Mouse (Mus musculus): ENCODE results near the gene Card9.

Gene Card9

GRCm38 (mm10) chr2:26330056-26330468 lies 30.7 kb downstream of the Card9 start:
- DNase-seq (ENCODE audit: inconsistent age in 2 of 2, low spot score in 1 of 2), result no peak

DNA sequence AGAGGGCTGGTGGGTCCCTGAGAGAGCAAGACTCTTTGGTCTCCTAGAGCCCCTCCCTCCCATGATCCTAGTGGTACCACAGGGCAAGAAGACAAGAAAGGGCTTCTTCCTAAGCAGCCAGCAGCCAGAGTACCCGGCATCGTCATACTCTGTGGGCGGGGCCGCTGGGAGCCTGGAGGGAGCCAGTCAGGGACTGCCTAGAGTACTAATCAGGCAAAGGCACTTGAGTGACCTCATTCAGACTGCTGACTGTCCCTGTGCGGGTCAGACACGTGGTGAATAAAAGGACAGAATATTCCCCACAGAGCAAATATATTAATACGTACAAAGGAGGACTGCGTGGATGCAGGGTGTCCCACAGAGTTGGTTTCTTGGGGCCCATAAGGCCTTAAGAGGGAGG lies 31.3 kb downstream of the Card9 start:
- DNase-seq (ENCODE audit: inconsistent age in 2 of 2, low spot score in 1 of 2), result peak; percentile 83 to 87

DNA sequence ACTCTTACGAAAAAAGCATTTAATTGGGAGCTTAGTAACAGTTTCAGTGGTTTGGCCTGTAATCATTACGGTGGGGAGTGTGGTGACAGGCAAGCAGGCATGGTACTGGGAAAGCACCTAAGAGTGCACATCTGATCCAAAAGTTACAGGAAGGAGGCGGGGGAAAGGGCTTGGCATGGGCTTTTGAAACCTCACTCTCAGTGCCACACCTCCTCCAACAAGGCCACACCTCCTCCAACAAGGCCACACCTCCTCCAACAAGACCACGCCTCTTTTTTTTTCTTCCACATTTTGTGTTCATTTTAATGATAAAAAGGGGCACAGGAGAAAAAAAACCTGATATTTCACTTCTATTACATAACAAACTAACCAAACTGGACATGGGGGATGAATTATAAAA lies 32.9 kb downstream of the Card9 start:
- peak; percentile 26 to 51 for DNase-seq (ENCODE audit: inconsistent age in 2 of 2, low spot score in 1 of 2)

GRCm38 (mm10) chr2:26325386-26326181 lies 35.1 kb downstream of the Card9 start:
- peak; percentile 76 to 86 for DNase-seq (ENCODE audit: inconsistent age in 2 of 2, low spot score in 1 of 2)

DNA sequence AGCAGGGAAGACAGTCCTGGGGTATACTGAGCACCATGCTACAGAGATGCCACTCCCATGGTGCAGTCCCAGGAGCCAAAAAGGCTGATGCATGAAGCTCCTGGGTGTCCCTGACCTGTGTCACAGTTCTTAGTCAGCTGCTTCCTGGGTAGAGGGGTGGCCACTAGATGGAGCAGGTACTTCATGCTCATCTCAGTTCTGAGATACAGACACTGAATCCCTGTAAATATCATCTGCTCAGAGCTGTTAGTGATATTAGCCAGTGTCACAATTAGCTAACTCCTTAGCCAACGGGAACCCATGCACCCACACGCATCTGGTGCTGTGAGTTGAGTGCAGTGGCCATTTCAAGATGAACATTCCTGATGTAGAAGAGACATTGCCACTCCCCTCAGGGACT lies 35.8 kb downstream of the Card9 start:
- DNase-seq (ENCODE audit: inconsistent age in 2 of 2, low spot score in 1 of 2), result peak; percentile 83 to 90

- DNase-seq (ENCODE audit: inconsistent age in 2 of 2, low spot score in 1 of 2), result peak; percentile 11 to 46
Observed at GRCm38 (mm10) chr2:26323589-26324325, 37.0 kb downstream of the Card9 start.

DNA sequence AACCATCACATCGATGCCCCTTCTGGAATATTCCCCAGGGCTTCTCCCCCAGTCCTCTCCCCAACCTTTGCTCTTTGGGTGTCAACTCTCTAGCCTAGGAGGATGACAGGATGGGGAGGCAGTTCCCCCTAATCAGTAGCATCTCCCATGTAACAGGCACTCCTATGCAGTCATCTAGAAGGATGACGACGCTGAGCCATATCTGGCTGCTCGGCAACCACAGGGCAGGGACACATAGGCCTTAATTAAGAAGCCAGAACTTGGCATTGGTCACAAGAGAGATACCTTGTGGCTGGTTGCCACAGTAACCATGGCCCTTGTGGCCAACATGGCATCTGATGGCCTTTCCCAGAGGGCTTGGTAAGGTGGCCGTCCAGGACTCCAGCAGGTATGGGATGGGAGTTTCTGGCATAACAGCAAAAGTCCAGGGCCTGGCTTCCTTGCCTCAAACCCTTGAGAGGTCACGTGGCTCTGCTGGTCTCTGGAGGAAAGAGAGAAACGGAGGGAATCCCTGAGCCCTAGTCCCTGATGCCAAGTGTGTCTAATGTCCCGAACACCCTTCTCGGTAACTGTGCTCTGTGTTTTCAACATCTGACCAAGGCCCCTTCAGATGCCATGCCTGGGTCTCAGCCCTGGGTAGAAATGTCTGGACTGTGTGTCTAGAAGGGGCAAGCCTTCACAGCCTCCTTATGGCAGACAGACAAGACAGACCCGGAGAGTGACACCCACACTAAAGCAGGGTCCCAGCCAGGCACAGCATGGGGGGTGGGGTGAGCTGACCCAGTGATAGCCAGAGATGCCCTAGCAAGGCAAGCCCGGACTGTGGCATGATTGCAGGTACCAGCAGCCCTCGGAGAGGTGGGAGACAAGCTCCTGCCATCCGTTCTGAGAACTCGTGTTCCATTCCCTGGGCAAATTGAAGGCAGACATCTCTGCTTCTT lies 40.2 kb downstream of the Card9 start:
- no peak for DNase-seq (ENCODE audit: inconsistent age in 2 of 2, low spot score in 1 of 2)

DNA sequence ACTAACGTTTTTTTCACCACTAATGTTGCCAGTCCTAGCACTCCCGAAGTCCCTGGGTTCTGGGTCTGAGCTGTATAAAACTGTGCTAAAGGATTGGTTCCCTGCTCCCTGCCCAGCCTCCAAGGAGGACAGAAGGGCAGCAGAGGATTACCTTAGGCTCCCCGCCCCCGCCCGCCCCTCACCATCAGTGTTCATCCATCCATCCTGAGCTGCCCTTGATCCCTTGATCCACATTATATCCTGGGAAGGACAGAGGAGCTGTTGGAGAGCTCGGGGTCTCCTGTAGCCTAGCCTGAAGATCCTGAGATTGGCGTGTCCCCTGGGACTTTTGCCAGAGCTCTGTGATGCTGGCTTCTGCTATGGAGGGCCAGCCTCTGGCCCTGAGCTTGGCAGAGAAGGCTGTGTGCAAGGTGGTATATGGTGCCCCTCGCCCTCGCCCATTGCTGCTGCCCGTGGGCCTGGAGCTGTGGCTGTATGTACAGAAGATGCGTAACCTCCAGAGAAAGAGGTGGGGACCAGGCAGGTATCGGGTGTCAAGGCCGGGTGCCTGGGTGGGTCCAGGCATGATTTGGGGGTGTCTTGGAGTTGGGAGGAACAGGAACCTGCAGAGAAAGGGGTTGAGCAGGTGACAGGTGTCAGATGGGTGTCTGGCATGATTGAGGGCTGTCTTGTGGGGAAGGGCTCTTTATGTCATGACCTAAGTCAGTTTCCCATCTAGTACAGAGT lies 41.0 kb downstream of the Card9 start:
- DNase-seq (ENCODE audit: inconsistent age in 2 of 2, low spot score in 1 of 2), result no peak

- no peak for DNase-seq (ENCODE audit: inconsistent age in 2 of 2, low spot score in 1 of 2)
Observed at GRCm38 (mm10) chr2:26319109-26319508, 41.6 kb downstream of the Card9 start.

GRCm38 (mm10) chr2:26317991-26318672 lies 42.6 kb downstream of the Card9 start:
- DNase-seq (ENCODE audit: inconsistent age in 2 of 2, low spot score in 1 of 2), result no peak

GRCm38 (mm10) chr2:26317371-26317770 lies 43.3 kb downstream of the Card9 start:
- no peak for DNase-seq (ENCODE audit: inconsistent age in 2 of 2, low spot score in 1 of 2)

DNA sequence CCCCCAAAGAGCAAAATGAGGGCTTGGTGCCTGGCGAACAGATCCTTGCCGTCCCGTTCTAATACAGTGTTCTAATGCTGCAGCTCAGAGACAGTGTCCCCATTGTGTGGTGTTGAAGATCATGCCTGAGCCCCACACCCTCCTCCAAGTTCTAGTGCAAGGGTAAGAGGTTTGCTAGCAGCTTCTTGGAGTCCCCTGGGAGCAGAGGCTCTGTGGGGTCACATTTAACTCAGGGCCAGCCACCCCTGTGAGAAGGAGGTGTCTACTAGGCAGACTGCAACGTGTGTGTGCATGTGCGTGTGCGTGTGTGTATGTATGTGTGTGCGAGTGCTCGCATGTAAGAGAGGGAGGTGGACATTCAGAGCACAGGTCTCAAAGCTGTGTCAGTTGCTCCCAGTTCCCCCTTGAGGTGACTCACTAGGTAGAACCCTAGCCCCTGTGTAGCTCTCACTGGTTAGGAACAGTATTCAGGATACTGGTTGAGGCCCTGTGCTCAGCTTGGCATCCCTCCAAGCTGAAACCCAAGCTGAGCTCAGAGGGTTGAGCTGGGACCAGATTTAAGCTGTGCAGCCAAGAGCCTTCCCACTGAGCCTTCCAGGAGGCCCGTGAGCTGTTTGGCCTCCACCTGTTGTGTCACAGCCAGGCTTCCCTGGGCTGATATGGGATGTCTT lies 44.0 kb downstream of the Card9 start:
- peak; percentile 27 to 42 for DNase-seq (ENCODE audit: inconsistent age in 2 of 2, low spot score in 1 of 2)

DNA sequence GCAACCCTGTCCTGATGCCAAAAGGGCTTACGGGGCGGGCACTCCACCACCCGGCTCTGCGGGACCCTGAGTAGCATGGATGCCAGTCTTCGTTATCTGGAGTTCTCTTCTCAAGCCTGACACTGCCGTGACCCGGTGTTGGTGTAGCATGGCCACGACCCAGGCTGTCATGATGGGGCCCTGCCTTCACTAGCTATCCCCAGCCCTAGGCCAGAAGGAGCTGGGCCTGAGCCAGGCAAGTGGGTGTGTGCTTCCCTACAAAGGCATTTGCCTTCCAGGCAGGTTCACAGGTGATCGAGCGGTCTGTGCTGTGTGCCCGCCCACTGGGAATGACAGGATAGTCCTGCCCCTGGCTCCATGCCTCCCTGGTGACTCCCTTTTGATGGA lies 44.8 kb downstream of the Card9 start:
- peak in 1 of 2 experiments; percentile 64 for DNase-seq (ENCODE audit: inconsistent age in 2 of 2, low spot score in 1 of 2)

- peak; percentile 90 to 93 for DNase-seq (ENCODE audit: inconsistent age in 2 of 2, low spot score in 1 of 2)
Observed at GRCm38 (mm10) chr2:26315072-26315924, 45.4 kb downstream of the Card9 start, which contains the start of gene Gpsm1. Gene Gpsm1 (plus strand): TSS chr2:26315515.

GRCm38 (mm10) chr2:26314281-26315071 lies 46.2 kb downstream of the Card9 start:
- peak; percentile 60 to 64 for DNase-seq (ENCODE audit: inconsistent age in 2 of 2, low spot score in 1 of 2)

DNA sequence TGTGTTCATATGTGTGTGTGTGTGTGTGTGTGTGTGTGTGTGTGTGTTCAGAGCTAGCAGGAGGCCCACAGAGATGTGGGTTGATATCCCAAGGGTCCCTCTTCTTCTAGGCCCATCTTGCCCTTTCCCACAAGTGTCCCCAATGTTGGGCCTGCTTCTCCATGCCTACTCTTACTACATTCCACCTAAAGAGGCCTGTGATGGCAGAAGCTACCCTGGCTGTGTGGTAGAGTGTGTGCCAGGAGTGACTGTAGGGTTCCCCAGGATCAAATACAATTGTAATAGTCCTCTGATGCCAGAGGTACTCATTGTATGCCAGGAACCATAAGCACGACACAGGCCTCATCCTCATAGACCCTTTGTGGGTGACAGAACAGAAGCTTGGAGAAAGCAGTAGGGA lies 47.3 kb downstream of the Card9 start:
- no peak for DNase-seq (ENCODE audit: inconsistent age in 2 of 2, low spot score in 1 of 2)

GRCm38 (mm10) chr2:26312812-26313211 lies 47.9 kb downstream of the Card9 start:
- peak in 1 of 2 experiments; percentile 31 for DNase-seq (ENCODE audit: inconsistent age in 2 of 2, low spot score in 1 of 2)

GRCm38 (mm10) chr2:26311936-26312335 lies 48.8 kb downstream of the Card9 start:
- DNase-seq (ENCODE audit: inconsistent age in 2 of 2, low spot score in 1 of 2), result no peak

Data from adrenal gland, adult (tissue).